Mouse (Mus musculus) testis, adult 2 months (tissue): ENCODE results near the gene 1700020L24Rik. TPM values are rescaled to one million over a fixed set of nuclear protein-coding genes. Genes with fewer than 3 reads are reported as not detected.

Source experiments
- H3K27ac ChIP-seq: fragments of 200-500 bp; 2 replicates; pipeline ENCODE4 v1.5.1; 2012; ENCODE audit warnings: low read depth, low read length; ENCODE audit not compliant: control insufficient read depth, insufficient read depth
- H3K27me3 ChIP-seq: fragments of 200-500 bp; 2 replicates; pipeline ENCODE4 v1.6.1; 2012; ENCODE audit warnings: mild to moderate bottlenecking, low read length, moderate library complexity; ENCODE audit not compliant: control insufficient read depth, insufficient read depth
- H3K36me3 ChIP-seq: fragments of 200-500 bp; 2 replicates; pipeline ENCODE4 v1.6.1; 2012; ENCODE audit warnings: mild to moderate bottlenecking, low read length; ENCODE audit not compliant: control insufficient read depth, insufficient read depth
- H3K4me1 ChIP-seq: fragments of 200-500 bp; 2 replicates; pipeline ENCODE4 v1.6.1; 2012; ENCODE audit warnings: low read length; ENCODE audit not compliant: control insufficient read depth, insufficient read depth
- H3K4me3 ChIP-seq: fragments of 200-500 bp; 2 replicates; pipeline ENCODE4 v1.5.1; 2012; ENCODE audit warnings: low read depth, mild to moderate bottlenecking, low read length, moderate library complexity, mixed read lengths; ENCODE audit not compliant: control insufficient read depth
- CTCF ChIP-seq: fragments of 200-500 bp; IDR thresholded peaks from 2 replicates; pipeline ENCODE4 v1.5.1; 2012; ENCODE audit warnings: low read depth, mild to moderate bottlenecking, inconsistent platforms, low read length, moderate library complexity; ENCODE audit not compliant: control insufficient read depth, insufficient read depth, insufficient replicate concordance
- POLR2A ChIP-seq: fragments of 200-500 bp; IDR thresholded peaks from 2 replicates; pipeline ENCODE4 v1.6.1; 2012; ENCODE audit warnings: low read depth, mild to moderate bottlenecking, inconsistent platforms, low read length, moderate library complexity; ENCODE audit not compliant: control insufficient read depth
- polyA plus RNA-seq: library from polyadenylated mRNA; depleted of rRNA; stranded (reverse); fragments of >200 nt; gene quantifications from 2 replicates; pipeline ENCODE4 v1.2.3, GENCODE M21; 2012

Gene 1700020L24Rik
- polyA plus RNA-seq, 1 experiment, result 256 TPM

DNA sequence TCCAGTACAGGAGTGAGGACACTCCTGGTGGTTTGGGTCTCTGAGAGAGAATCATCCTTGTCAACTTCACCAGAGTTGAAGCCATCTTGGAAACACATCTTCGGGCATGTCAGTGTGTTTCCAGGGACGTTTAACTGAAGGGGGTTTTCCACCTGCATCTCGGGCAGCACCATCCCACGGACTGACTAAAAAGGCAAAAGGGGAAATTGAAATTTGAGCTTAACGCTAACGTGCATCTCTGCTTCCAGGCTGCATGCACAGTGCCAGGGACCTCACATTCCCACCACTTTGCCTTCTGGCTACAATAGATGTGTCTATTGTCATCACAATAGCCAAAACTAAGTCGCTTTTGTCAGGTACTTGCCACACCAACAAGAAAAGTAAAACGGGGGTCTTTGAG, 29.2 kb upstream of the 1700020L24Rik start:
- H3K4me1 ChIP-seq, result peaks cover 6% of the 10 kb centered on the region
- no peak overlapping the region for H3K4me3 ChIP-seq
- no peak overlapping the region for H3K27ac ChIP-seq
- no peaks in the 10 kb centered on the region for H3K27me3 ChIP-seq
- no peaks in the 10 kb centered on the region for H3K36me3 ChIP-seq
- TF ChIP-seq POLR2A (no peak), CTCF (no peak)

DNA sequence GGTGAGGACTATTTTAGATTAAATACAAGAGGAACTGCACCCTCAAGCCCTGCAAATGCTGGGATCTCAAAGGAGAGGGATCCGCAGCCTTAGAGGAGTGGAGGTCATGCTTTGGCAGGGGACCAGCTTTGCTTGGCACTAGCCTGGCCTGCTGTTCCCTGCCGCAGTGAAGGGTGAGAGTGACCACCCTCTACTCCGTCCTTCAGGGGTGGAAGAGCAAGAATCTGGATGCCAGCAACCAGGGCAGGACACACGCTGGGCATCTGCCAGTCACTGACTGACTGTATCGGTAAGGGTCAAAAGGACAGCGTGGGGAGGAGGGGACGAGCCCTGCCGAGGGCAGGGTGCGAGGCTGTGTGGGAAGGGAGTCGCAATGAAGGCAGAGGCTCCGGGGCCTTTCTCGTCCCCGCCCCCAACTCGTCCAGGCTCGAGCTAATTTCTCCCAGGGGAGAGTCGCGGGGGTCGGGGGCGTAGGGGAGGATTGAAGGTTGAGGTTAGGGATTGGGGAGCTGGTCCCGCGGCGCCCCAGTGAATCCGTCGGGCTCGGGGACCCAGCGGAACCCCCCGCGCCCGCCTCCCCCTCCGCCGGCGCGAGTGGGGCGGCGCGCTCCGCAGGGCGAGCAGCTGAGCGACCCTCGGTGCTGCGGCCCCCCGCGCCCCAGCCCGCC, 28.3 kb upstream of the 1700020L24Rik start, which contains the start of gene Rasl10b:
Gene Rasl10b, plus strand, starts transcription at position 51 of the 668 bp plus-strand sequence.
- peaks cover 6% of the 10 kb centered on the region for H3K4me1 ChIP-seq
- H3K27ac ChIP-seq, result no peak within 1 kb of the TSS
- TF ChIP-seq CTCF (no peak), POLR2A (no peak; the same call in 1 of the 2 replicates)
- no peaks in the 10 kb centered on the region for H3K36me3 ChIP-seq
- no peaks in the 10 kb centered on the region for H3K27me3 ChIP-seq
- H3K4me3 ChIP-seq, result peak within 1 kb of the TSS; percentile 51

DNA sequence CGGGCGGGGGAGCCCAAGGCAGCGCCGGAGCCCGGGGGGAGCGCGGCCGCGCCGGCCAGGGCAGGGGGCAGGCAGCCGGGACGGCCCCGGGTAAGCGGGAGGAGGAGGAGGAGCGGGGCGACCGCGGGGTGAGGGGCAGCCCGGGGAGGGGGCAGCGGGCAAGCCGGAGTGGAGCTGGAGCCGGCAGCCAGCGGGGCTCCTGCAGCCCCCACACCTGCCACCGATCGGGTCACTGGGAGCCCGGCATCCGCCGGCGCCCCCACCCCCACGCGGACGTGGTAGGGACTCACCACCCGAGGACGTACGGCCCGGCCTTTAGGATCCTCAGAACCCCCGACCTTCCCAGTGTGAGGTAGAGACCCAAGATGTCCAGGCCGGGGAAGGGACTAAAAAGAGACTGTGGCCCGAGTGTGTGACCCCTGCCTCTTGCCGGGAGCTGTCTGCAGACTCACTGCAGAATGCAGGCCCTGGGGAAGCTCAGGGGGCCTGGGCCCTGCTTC, 27.6 kb upstream of the 1700020L24Rik start:
- Histone ChIP-seq H3K27ac (no peak overlapping the region), H3K4me3 (peak overlapping the region; percentile 41)
- TF ChIP-seq CTCF (no peak), POLR2A (no peak)

DNA sequence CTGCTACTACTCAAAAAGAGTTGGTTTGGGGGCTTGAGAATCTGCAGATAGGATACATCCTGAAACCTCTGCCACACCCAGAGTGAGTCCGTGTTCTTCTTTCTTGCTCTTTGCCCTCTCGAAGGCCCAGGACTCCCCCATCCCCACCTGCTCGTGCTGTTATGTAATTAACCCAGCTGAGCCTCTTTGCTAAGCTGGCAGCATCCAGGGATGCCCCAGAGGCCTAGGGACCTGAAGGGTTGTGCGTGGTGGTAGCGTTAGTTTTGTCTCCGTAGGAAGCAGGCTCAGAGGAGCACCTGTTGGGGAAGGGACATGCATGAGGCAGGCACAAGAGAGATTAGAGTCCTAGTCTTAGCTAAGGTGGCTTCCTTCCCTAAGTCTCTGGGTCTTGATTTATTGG, 27.0 kb upstream of the 1700020L24Rik start:
- no peak overlapping the region for H3K27ac ChIP-seq
- H3K27me3 ChIP-seq, result no peaks in the 10 kb centered on the region
- H3K4me1 ChIP-seq, result peaks cover 6% of the 10 kb centered on the region
- H3K4me3 ChIP-seq, result no peak overlapping the region
- H3K36me3 ChIP-seq, result no peaks in the 10 kb centered on the region
- no peak for TF ChIP-seq POLR2A
- TF ChIP-seq CTCF, result no peak

More for the DNA sequence above, 27.6 kb upstream of the 1700020L24Rik start:
- Histone ChIP-seq H3K4me1 (peaks cover 6% of the 10 kb centered on the region), H3K27me3 (no peaks in the 10 kb centered on the region), H3K36me3 (no peaks in the 10 kb centered on the region)

DNA sequence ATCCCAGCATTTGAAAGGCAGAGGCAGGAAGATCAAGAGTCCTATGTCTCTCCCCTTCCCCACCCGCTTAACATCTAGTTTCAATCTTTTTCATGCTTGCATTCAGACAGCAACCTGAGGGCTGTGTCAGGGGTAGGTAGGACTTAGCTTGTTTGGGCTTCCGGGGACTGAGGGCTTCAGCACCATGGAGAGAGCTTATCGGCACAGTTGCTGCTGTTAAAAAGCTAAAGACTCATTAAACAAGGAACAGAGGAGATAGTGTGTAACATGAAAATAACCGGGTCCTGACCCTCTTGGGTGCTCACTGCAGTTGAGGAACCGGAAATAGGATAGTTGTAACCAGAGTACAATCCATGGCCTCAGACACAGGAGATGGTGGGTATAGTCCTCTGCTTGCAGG, 20.4 kb upstream of the 1700020L24Rik start:
- Histone ChIP-seq H3K27me3 (no peaks in the 10 kb centered on the region), H3K4me3 (no peak overlapping the region), H3K27ac (no peak overlapping the region), H3K4me1 (peaks cover 3% of the 10 kb centered on the region), H3K36me3 (no peaks in the 10 kb centered on the region)
- no peak for TF ChIP-seq CTCF
- TF ChIP-seq POLR2A, result no peak

DNA sequence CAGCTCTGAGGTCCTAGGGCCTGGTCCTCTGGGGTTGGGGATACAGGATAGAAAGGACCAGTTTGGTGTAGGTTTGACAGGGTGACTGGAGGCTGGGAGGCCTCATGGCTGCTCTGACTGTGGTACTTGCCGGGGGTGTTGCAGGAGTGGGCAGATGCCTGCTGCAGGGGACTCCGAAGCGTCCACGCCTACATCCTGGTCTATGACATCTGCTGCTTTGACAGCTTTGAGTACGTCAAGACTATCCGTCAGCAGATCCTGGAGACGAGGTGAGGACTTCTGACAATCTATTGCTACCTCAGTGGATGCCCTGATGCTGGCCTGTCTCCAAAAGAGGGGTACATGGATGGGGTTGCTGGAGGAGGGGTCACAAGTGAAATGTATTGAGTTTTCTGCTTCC, 19.8 kb upstream of the 1700020L24Rik start:
- H3K36me3 ChIP-seq, result no peaks in the 10 kb centered on the region
- TF ChIP-seq POLR2A (no peak), CTCF (no peak)
- no peak overlapping the region for H3K27ac ChIP-seq
- H3K27me3 ChIP-seq, result no peaks in the 10 kb centered on the region
- H3K4me1 ChIP-seq, result peaks cover 3% of the 10 kb centered on the region
- no peak overlapping the region for H3K4me3 ChIP-seq

DNA sequence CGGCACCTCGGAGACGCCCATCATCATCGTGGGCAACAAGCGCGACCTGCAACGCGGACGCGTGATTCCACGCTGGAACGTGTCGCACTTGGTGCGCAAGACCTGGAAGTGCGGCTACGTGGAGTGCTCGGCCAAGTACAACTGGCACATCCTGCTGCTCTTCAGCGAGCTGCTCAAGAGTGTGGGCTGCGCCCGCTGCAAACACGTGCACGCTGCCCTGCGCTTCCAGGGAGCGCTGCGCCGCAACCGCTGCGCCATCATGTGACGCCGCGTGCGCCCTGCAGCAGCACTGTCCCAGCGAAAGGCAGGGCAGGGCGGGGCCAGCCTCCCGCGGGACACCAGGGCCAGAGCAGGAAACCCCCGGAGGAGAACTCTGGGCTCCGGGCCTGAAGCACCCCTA, 18.9 kb upstream of the 1700020L24Rik start:
- no peak overlapping the region for H3K4me3 ChIP-seq
- no peaks in the 10 kb centered on the region for H3K27me3 ChIP-seq
- H3K36me3 ChIP-seq, result no peaks in the 10 kb centered on the region
- peaks cover 3% of the 10 kb centered on the region for H3K4me1 ChIP-seq
- no peak overlapping the region for H3K27ac ChIP-seq
- TF ChIP-seq POLR2A, result no peak
- no peak for TF ChIP-seq CTCF
